Mouse (Mus musculus): ENCODE data around the gene Hoxb1.

DNA sequence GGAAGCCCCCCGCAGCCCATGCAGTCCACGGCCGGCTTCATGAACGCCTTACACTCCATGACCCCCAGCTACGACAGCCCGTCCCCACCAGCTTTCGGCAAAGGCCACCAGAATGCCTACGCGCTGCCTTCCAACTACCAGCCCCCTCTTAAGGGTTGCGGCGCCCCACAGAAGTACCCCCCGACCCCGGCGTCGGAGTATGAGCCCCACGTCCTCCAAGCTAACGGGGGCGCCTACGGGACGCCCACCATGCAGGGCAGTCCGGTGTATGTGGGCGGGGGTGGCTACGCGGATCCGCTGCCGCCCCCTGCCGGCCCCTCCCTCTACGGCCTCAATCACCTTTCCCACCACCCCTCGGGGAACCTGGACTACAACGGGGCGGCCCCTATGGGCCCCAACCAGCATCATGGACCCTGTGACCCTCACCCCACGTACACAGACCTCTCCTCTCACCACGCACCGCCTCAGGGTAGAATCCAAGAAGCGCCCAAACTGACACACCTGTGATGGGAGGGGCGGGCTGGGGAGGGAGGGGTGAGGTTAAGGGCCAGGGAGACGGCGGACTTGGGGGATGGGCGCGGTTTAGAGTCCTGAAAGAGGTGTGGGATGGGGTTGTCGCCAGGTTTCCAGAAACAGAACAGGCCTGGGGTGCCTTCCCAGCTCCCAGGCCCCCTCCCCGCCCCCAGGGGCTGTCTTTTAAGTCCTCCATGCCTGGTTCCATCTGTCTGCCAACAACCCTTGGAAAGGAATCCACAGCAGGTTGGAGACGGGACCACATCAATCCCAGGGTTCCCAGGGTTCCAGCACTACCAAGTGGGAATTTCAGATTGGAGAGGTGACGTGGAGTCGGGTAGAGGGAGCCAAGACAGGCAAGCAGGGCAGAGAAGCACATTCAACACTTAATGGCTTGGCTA lies 19.4 kb upstream of the Hoxb1 start:
- no peak for TF ChIP-seq POLR2A (IDR thresholded peaks at IDR 0.05; ENCODE audit: control insufficient read depth, extremely low read depth, insufficient read depth, low read length, poor library complexity)
- no peak for TF ChIP-seq CTCF (IDR thresholded peaks at IDR 0.05; ENCODE audit: borderline replicate concordance, control insufficient read depth, extremely low read depth, insufficient read depth, low read length, poor library complexity)
